Mouse (Mus musculus) neural tube, embryonic 14.5 days (tissue): ENCODE results near the gene Ube2v1. TPM values are rescaled to one million over a fixed set of nuclear protein-coding genes. Genes with fewer than 3 reads are reported as not detected.

ENCODE experiments used
- ATAC-seq: fragments of 200-750 bp; cut with Nextera tagmentation; 2 replicates; pipeline ENCODE4 v1.8.0; 2017; ENCODE audit warnings: low read depth, mild to moderate bottlenecking, moderate TSS enrichment, moderate library complexity
- H3K27ac ChIP-seq: fragments of 300-500 bp; sonication (generic); 2 replicates; pipeline ENCODE4 v1.5.1; 2014; ENCODE audit warnings: low read depth, mild to moderate bottlenecking, control low read depth, low read length, moderate library complexity, mixed read lengths
- H3K27me3 ChIP-seq: fragments of 300-500 bp; sonication (generic); 2 replicates; pipeline ENCODE4 v1.6.1; 2014; ENCODE audit warnings: low read length; ENCODE audit not compliant: control insufficient read depth, insufficient read depth
- H3K36me3 ChIP-seq: fragments of 300-500 bp; sonication (generic); 2 replicates; pipeline ENCODE4 v1.6.1; 2014; ENCODE audit warnings: low read length, mixed read lengths; ENCODE audit not compliant: control insufficient read depth, insufficient read depth
- H3K4me1 ChIP-seq: fragments of 300-500 bp; sonication (generic); 2 replicates; pipeline ENCODE4 v1.6.1; 2014; ENCODE audit warnings: low read length; ENCODE audit not compliant: control insufficient read depth, insufficient read depth
- H3K4me2 ChIP-seq: fragments of 300-500 bp; sonication (generic); 2 replicates; pipeline ENCODE4 v1.6.1; 2014; ENCODE audit warnings: mild to moderate bottlenecking, low read depth, low read length, control low read depth
- H3K4me3 ChIP-seq: fragments of 300-500 bp; sonication (generic); 2 replicates; pipeline ENCODE4 v1.5.1; 2014; ENCODE audit warnings: low read depth, low read length, control low read depth, mixed read lengths
- H3K9ac ChIP-seq: fragments of 300-500 bp; sonication (generic); replicated peaks from 2 replicates; pipeline ENCODE4 v1.6.1; 2014; ENCODE audit warnings: low read depth, mild to moderate bottlenecking, control low read depth, low read length, mixed read lengths
- H3K9me3 ChIP-seq: fragments of 300-500 bp; sonication (generic); 2 replicates; pipeline ENCODE4 v1.6.1; 2016; ENCODE audit warnings: low read length; ENCODE audit not compliant: control insufficient read depth
- WGBS: fragments of 180-500 bp; shearing (Covaris S2); extraction: QIAGEN DNeasy Blood & Tissue Kit; methylation state at CpG from one replicate; pipeline ENCODE4 v1.1.7; 2014; 5-methylcytosine and 5-hydroxymethylcytosine counted together
- polyA plus RNA-seq: library from polyadenylated mRNA; unstranded; fragments of >200 nt; fragmentation: Nextera tagmentation; extraction: Ambion mirVana; gene quantifications from 2 replicates; pipeline ENCODE4 v1.2.1, GENCODE M21; 2014

Ube2v1 gene
- polyA plus RNA-seq, 1 experiment from 2014 or later = 291 TPM

DNA sequence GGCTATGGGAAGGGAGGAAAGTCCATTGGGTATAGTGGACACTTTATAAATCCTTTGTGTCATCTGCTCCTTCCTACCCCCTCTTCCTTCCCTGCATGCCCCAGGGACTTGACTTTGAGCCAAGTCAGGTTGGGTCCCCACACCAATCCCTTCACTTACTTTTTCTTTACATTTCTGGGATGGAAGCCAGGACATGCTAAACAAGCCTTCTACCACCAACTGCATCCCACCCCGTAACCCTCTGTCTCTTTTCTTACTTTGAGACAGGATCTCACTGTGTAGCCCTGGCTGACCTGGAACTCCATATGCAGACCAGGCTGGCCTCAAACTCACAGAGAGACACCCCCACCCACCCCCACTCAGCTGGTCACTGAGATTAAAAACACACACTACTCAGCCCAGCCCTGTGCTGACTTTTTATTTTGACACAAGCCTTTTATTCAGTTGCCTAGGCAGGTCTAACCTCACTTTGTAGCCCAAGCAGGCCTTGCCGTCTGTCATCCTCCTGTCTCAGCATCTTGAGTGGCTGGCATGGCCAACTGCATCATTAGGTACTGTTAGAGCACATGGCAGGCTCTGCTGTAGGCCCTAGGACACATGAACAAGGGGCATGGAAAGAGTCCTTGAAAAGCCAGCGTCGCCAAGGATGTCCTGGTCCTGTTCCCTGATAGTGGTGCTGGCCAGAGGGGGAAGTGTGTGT, 38.2 kb downstream of the Ube2v1 start:
- Histone ChIP-seq H3K4me2 (no peak overlapping the region), H3K27ac (no peak overlapping the region), H3K4me3 (no peak overlapping the region), H3K9me3 (no peaks in the 10 kb centered on the region), H3K4me1 (peaks cover 6% of the 10 kb centered on the region), H3K36me3 (no peaks in the 10 kb centered on the region), H3K27me3 (no peaks in the 10 kb centered on the region), H3K9ac (no peak overlapping the region)
- no peak for ATAC-seq
- WGBS = 80% methylated on average over 4 of the region's 4 CpGs

- WGBS = 11% methylated on average over 21 of the region's 21 CpGs
- Histone ChIP-seq H3K27ac (no peak overlapping the region), H3K4me2 (no peak overlapping the region; the same call in 1 of the 2 replicates), H3K9ac (no peak overlapping the region), H3K27me3 (no peaks in the 10 kb centered on the region), H3K4me1 (no peaks in the 10 kb centered on the region), H3K4me3 (no peak overlapping the region), H3K9me3 (no peaks in the 10 kb centered on the region), H3K36me3 (no peaks in the 10 kb centered on the region)
- ATAC-seq = no peak
Observed at GRCm38 (mm10) chr2:167588774-167589577, 42.9 kb downstream of the Ube2v1 start.

DNA sequence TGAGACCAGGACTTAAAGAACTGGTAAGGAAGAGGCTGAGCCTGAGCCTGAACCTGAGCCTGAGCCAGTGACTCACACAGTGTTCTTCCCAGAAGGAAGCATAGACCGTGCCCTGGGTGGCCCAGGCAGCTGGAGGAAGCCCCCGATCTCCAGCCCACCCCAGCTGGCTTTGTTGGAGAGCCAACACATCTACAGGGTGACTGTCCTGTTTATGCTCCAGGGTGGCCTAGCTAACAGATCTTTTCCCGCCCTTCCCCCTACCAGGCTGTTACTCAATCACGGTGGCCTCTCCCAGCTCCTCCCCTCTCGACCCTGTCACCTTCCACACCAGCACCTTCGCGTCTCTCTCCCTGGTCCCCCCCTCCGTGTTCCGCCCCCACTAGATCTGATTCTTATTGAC, 44.9 kb downstream of the Ube2v1 start:
- Histone ChIP-seq H3K4me1 (no peaks in the 10 kb centered on the region; the same call in 1 of the 2 replicates), H3K4me2 (no peak overlapping the region), H3K9ac (no peak overlapping the region), H3K27ac (no peak overlapping the region), H3K27me3 (no peaks in the 10 kb centered on the region), H3K4me3 (no peak overlapping the region), H3K9me3 (no peaks in the 10 kb centered on the region), H3K36me3 (no peaks in the 10 kb centered on the region)
- no peak for ATAC-seq
- 19% methylated on average over 9 of the region's 9 CpGs for WGBS

- Histone ChIP-seq H3K9me3 (no peaks in the 10 kb centered on the region), H3K36me3 (no peaks in the 10 kb centered on the region), H3K27me3 (no peaks in the 10 kb centered on the region), H3K4me1 (no peaks in the 10 kb centered on the region; the same call in 1 of the 2 replicates), H3K4me3 (no peak overlapping the region), H3K27ac (no peak overlapping the region), H3K4me2 (no peak overlapping the region), H3K9ac (no peak overlapping the region)
- no peak for ATAC-seq
- WGBS = 37% methylated on average over 8 of the region's 8 CpGs
Observed at GRCm38 (mm10) chr2:167586041-167586440, 45.9 kb downstream of the Ube2v1 start.

DNA sequence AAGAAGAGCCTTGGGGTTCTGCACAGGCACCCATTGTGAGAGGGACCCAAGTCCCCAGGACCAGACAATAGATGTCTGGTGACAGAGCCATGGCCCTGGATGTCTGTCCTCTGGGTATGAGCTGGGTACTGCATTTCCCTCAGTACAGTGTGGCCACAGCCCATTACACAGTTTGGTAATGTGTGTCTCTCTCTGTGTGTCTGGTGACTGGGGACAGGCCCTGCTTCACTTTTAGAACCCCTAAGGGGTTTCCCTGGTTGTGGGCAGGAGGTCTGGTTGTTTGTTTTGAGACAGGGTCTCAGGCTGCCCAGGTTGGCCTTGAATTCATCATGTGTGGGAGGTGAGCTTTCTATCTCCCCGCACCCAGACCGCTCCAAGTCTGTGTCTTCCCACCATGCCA, 46.6 kb downstream of the Ube2v1 start:
- Histone ChIP-seq H3K27ac (no peak overlapping the region), H3K36me3 (no peaks in the 10 kb centered on the region)
- 90% methylated on average over 2 of the region's 2 CpGs for WGBS

DNA sequence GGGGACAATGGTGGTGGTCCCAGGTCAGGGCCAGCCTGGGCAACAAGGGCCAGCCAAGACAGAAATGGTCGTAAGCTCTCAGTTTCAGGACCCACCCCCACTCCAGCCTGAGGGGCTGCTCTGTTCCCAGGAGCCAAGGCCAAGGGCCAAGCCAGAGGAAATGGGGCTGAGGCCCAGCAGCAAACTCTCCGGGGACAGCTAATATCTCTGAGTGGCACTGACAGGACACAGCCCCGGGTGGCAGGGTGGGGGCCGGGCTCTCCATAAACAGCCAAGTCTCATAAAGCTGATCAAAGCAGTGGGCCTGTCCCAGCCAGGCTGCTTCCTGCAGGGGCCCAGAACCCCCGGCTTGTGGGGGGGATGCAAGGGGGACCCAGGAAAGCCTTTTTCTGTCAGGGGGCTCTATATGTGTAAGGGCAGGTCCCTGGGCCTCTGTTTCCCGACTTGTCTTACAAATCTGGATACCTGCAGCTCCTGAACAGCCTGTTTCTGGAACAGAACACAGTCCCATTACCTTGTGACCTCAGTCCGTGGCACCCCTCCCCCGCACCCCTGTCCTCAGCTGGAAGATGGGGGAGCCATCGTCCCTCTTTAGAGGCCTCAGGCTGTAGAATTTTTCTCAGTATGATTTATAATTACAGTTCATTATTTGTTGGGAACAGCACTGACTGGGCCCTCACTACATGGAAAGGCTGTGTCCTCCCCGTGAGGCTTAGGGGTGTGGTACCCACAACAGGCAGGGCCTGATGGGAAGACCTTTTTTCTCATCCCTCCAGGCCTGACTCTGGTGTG, 48.5 kb downstream of the Ube2v1 start:
- ATAC-seq = no peak
- Histone ChIP-seq H3K27me3 (no peaks in the 10 kb centered on the region), H3K4me1 (no peaks in the 10 kb centered on the region; the same call in 1 of the 2 replicates), H3K4me3 (no peak overlapping the region), H3K27ac (no peak overlapping the region), H3K36me3 (no peaks in the 10 kb centered on the region), H3K9me3 (no peaks in the 10 kb centered on the region), H3K4me2 (no peak overlapping the region), H3K9ac (no peak overlapping the region)
- 29% methylated on average over 10 of the region's 10 CpGs for WGBS

More for the DNA sequence above, 46.6 kb downstream of the Ube2v1 start:
- Histone ChIP-seq H3K27me3 (no peaks in the 10 kb centered on the region), H3K4me2 (no peak overlapping the region), H3K4me1 (no peaks in the 10 kb centered on the region; the same call in 1 of the 2 replicates), H3K4me3 (no peak overlapping the region), H3K9me3 (no peaks in the 10 kb centered on the region), H3K9ac (no peak overlapping the region)
- ATAC-seq = no peak

DNA sequence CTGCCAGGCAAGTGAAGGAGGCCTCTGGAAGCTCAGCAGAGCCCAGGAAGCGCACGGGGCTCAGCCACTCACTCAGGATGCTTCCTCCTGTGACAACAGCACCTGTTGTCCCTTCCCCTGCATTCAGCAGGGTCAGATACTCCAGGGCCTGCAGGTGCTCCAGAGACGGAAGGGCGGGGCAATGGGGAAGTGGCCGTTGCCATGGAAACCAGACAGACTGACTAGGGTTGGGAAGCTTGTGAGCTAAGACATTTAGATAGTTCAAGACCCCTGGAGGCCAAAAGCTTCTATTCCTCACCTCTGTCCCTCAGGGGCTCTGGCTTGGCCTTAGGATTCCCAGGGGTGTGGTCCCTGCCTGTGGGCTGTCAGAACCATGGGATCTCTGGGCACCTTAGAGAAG, 53.4 kb downstream of the Ube2v1 start:
- Histone ChIP-seq H3K4me2 (no peak overlapping the region), H3K27ac (no peak overlapping the region), H3K36me3 (no peaks in the 10 kb centered on the region), H3K9ac (no peak overlapping the region), H3K4me3 (no peak overlapping the region), H3K27me3 (no peaks in the 10 kb centered on the region), H3K9me3 (no peaks in the 10 kb centered on the region), H3K4me1 (no peaks in the 10 kb centered on the region; the same call in 1 of the 2 replicates)
- ATAC-seq = no peak
- 34% methylated on average over 5 of the region's 5 CpGs for WGBS

GRCm38 (mm10) chr2:167577186-167577785, 54.6 kb downstream of the Ube2v1 start:
- Histone ChIP-seq H3K4me1 (no peaks in the 10 kb centered on the region), H3K9me3 (no peaks in the 10 kb centered on the region), H3K4me3 (no peak overlapping the region), H3K27ac (no peak overlapping the region), H3K9ac (no peak overlapping the region), H3K4me2 (no peak overlapping the region), H3K36me3 (no peaks in the 10 kb centered on the region), H3K27me3 (no peaks in the 10 kb centered on the region)
- no peak for ATAC-seq
- 62% methylated on average over 9 of the region's 9 CpGs for WGBS
